Mouse (Mus musculus) megakaryocyte, embryonic 14.5 days (primary cell): ENCODE measurements around the gene Myb.

Experiments
- FLI1 ChIP-seq: IDR thresholded peaks from 2 replicates; pipeline ENCODE4 v1.6.1; 2012; ENCODE audit warnings: low read length, inconsistent platforms, mixed read lengths
- GATA1 ChIP-seq: IDR thresholded peaks from 3 replicates; pipeline ENCODE4 v1.6.1; 2012; ENCODE audit warnings: mixed read lengths, low read length, inconsistent platforms, borderline replicate concordance

GRCm38 (mm10) chr10:21095541-21095940 lies 65.2 kb downstream of the Myb start:
- TF ChIP-seq GATA1 = no peak
- no peak for TF ChIP-seq FLI1
